Mouse (Mus musculus): ENCODE data around the gene Pnmal2.

GRCm38 (mm10) chr7:16903439-16903955 lies 41.0 kb upstream of the Pnmal2 start:
- TF ChIP-seq CTCF (IDR thresholded peaks at IDR 0.05) (no peak), EP300 (IDR thresholded peaks at IDR 0.05) (no peak)
